Mouse (Mus musculus) heart, embryonic 16.5 days (tissue): ENCODE data around the gene Kcnmb4. TPM values are rescaled to one million over a fixed set of nuclear protein-coding genes. Genes with fewer than 3 reads are reported as not detected.

Source experiments
- ATAC-seq: fragments of 200-750 bp; cut with Nextera tagmentation; replicated peaks from 2 replicates; pipeline ENCODE4 v1.8.0; 2017; ENCODE audit warnings: moderate number of reproducible peaks; ENCODE audit not compliant: insufficient read depth, low FRiP score; ENCODE audit errors: extremely low read depth
- H3K27ac ChIP-seq: fragments of 300-500 bp; sonication (generic); 2 replicates; pipeline ENCODE4 v1.5.1; 2014; ENCODE audit warnings: mild to moderate bottlenecking, low read length, control low read depth, moderate library complexity
- H3K27me3 ChIP-seq: fragments of 300-500 bp; sonication (generic); 2 replicates; pipeline ENCODE4 v1.6.1; 2014; ENCODE audit warnings: low read length, mixed read lengths; ENCODE audit not compliant: control insufficient read depth, insufficient read depth
- H3K36me3 ChIP-seq: fragments of 300-500 bp; sonication (generic); 2 replicates; pipeline ENCODE4 v1.6.1; 2014; ENCODE audit not compliant: control insufficient read depth, insufficient read depth
- H3K4me1 ChIP-seq: fragments of 300-500 bp; sonication (generic); 2 replicates; pipeline ENCODE4 v1.6.1; 2014; ENCODE audit warnings: low read length, mixed read lengths; ENCODE audit not compliant: control insufficient read depth, insufficient read depth
- H3K4me2 ChIP-seq: fragments of 300-500 bp; sonication (generic); 2 replicates; pipeline ENCODE4 v1.6.1; 2014; ENCODE audit warnings: low read depth, mild to moderate bottlenecking, control low read depth, low read length
- H3K4me3 ChIP-seq: fragments of 300-500 bp; sonication (generic); 2 replicates; pipeline ENCODE4 v1.5.1; 2014; ENCODE audit warnings: mild to moderate bottlenecking, control low read depth, low read length
- H3K9ac ChIP-seq: fragments of 300-500 bp; sonication (generic); 2 replicates; pipeline ENCODE4 v1.6.1; 2014; ENCODE audit warnings: low read length, control low read depth
- H3K9me3 ChIP-seq: fragments of 300-500 bp; sonication (generic); replicated peaks from 2 replicates; pipeline ENCODE4 v1.6.1; 2016; ENCODE audit warnings: low read length; ENCODE audit not compliant: control insufficient read depth
- WGBS: fragments of 180-500 bp; shearing (Covaris S2); extraction: QIAGEN DNeasy Blood & Tissue Kit; methylation state at CpG from one replicate; pipeline ENCODE4 v1.1.7; 2014; 5-methylcytosine and 5-hydroxymethylcytosine counted together
- polyA plus RNA-seq: library from polyadenylated mRNA; unstranded; fragments of >200 nt; fragmentation: Nextera tagmentation; extraction: Ambion mirVana; gene quantifications from 2 replicates; pipeline ENCODE4 v1.2.1, GENCODE M21; 2015

Kcnmb4 gene
- polyA plus RNA-seq, 1 experiment from 2014 or later: 4.9 TPM

DNA sequence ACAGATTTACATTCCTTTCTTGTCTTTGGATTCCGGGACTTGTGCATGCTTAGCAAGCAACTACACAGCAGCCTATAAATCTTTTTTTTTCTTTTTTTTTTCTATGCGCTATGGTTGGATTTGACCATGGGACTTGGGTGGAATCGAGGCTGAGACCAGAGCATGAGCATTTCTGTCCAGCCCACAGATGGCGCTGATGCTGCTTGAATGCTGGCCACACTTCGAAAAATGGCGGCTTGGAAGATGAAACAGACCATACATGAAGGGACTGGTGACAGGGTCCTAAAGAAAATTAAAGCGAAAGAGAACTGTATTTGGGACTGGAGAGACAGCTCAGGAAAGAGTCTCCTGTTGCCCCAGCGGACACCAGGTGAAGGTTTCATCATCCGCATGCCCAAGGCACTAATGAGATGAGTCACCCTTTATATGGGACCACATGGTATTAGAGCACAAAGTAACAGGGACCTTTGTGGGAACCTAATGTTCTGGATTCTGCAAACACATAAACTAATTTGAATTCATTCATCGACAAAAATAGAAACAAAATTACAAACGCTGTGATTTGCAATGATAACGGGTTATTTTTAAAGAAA lies 9.8 kb downstream of the Kcnmb4 start:
- Histone ChIP-seq H3K9me3 (no peaks in the 10 kb centered on the region), H3K4me2 (no peak overlapping the region), H3K9ac (no peak overlapping the region), H3K4me1 (no peaks in the 10 kb centered on the region), H3K4me3 (no peak overlapping the region), H3K36me3 (peaks cover 2% of the 10 kb centered on the region; the same call in 1 of the 2 replicates), H3K27me3 (no peaks in the 10 kb centered on the region), H3K27ac (no peak overlapping the region)
- 89% methylated on average over 12 of the region's 12 CpGs for WGBS
- ATAC-seq: no peak

DNA sequence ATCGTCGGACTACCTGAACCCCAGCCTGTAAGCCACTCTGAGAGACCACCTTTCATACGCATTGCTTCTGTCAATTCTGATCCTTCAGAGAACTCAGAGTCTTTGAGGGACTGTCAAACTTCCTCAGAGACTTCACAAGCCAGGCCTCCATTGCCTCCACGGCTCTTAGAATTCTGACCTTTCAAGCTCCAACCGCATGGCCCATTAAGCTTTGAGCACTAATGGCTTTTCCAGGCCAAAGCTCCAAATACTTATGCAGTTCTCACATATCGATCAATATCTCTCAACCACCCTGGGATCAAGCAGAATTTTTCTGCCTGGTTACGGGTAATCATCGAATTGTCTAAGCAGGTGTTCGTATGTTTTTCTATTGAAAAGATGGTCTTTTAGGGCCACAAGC lies 12.2 kb downstream of the Kcnmb4 start:
- Histone ChIP-seq H3K4me3 (no peak overlapping the region), H3K27ac (no peak overlapping the region), H3K36me3 (peaks cover 2% of the 10 kb centered on the region; the same call in 1 of the 2 replicates), H3K4me1 (no peaks in the 10 kb centered on the region), H3K9me3 (no peaks in the 10 kb centered on the region), H3K9ac (no peak overlapping the region), H3K27me3 (no peaks in the 10 kb centered on the region), H3K4me2 (no peak overlapping the region)
- WGBS: 91% methylated on average over 9 of the region's 9 CpGs
- no peak for ATAC-seq

DNA sequence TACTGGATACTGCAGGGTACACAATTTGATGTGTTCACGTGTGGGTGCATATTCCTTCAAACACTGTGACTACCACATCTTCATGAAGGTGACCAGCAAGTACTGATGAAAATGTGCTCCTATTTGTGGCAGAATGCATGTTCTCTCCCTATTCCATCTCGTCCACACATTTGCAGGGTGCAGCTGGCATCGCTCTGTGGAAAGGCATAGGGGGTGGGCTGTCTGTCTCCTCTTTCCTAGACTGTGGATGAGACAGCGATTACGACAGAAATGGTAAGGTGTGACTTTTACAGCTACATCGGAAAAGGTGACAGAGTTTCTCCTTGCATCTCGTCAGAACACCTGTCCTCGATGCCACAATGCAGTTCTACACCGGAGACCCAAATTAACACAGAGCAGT lies 14.9 kb downstream of the Kcnmb4 start:
- no peak overlapping the region for H3K4me2 ChIP-seq
- no peaks in the 10 kb centered on the region for H3K4me1 ChIP-seq
- no peak overlapping the region for H3K27ac ChIP-seq
- H3K4me3 ChIP-seq: no peak overlapping the region
- ATAC-seq: no peak
- H3K27me3 ChIP-seq: no peaks in the 10 kb centered on the region
- H3K9me3 ChIP-seq: no peaks in the 10 kb centered on the region
- peaks cover 2% of the 10 kb centered on the region; the same call in 1 of the 2 replicates for H3K36me3 ChIP-seq
- 89% methylated on average over 9 of the region's 9 CpGs for whole genome bisulfite sequencing
- H3K9ac ChIP-seq: no peak overlapping the region

DNA sequence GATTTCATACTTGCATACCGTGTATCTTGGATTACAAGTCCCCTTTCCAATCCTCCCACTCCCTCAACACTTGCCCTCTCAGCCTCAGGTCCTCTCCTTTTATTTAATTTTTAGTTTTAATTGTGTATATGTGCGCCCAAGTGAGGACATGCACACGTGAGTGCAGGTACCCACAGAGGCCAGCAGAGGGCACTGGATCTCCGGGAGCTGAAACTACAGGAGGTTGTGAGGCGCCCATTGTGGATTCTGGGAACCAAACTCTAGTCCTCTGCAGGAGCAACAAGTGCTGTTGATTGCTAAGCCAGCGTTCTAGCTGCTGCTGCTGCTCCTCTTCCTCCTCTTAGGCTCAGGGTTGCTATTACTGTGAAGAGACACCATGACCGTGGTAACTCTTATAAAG lies 20.9 kb downstream of the Kcnmb4 start:
- no peaks in the 10 kb centered on the region for H3K4me1 ChIP-seq
- no peak for ATAC-seq
- no peak overlapping the region for H3K9ac ChIP-seq
- H3K36me3 ChIP-seq: no peaks in the 10 kb centered on the region
- no peak overlapping the region for H3K27ac ChIP-seq
- 93% methylated on average over 7 of the region's 7 CpGs for WGBS
- H3K27me3 ChIP-seq: no peaks in the 10 kb centered on the region
- H3K4me2 ChIP-seq: no peak overlapping the region
- no peak overlapping the region for H3K4me3 ChIP-seq
- H3K9me3 ChIP-seq: peaks cover 5% of the 10 kb centered on the region

DNA sequence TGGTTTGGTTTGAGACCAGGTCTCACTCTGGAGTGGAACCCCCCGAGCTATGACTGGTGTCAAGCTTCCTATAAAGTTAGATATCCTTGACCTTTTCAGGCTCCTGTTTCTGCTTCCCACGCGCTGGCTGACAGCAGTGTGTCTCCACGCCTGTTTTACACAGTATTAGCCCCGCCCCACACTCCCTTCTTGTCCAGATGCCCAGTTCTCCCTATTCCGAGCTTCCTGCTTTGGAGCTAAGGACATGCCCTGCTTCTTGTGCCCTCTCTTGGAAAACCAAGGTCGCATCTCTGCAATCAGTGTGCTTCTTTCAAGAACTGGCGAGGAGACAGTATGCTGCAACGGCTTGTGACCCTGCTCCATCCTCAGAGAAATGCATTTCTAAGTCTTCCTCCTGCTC lies 23.1 kb downstream of the Kcnmb4 start:
- Histone ChIP-seq H3K4me1 (no peaks in the 10 kb centered on the region), H3K27me3 (no peaks in the 10 kb centered on the region), H3K27ac (no peak overlapping the region), H3K36me3 (no peaks in the 10 kb centered on the region), H3K9me3 (peaks cover 5% of the 10 kb centered on the region), H3K4me2 (no peak overlapping the region), H3K9ac (no peak overlapping the region), H3K4me3 (no peak overlapping the region)
- no peak for ATAC-seq
- WGBS: 56% methylated on average over 9 of the region's 9 CpGs

DNA sequence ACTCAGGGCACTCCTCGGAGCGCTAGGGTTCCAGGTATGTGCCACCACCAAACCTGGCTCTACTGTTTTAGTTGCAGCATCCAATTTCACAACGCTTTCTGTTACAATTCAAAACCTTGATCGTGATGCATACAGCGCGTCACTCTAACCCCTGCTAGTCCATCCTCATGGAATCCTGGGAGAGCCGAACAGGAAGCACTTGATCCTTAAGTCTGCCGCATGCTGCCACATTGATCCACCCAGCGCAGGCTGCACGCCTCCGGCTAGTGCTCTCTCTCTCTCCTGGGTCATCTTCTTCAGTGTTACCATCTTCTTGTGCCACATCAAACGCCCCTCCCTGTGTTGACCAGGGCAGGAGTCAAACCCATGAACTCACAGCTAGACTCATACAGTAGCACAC lies 25.5 kb downstream of the Kcnmb4 start:
- Histone ChIP-seq H3K9me3 (peaks cover 5% of the 10 kb centered on the region), H3K4me2 (no peak overlapping the region), H3K36me3 (no peaks in the 10 kb centered on the region), H3K27ac (no peak overlapping the region), H3K4me3 (no peak overlapping the region), H3K4me1 (no peaks in the 10 kb centered on the region), H3K9ac (no peak overlapping the region), H3K27me3 (no peaks in the 10 kb centered on the region)
- no peak for ATAC-seq
- 91% methylated on average over 12 of the region's 12 CpGs for WGBS

DNA sequence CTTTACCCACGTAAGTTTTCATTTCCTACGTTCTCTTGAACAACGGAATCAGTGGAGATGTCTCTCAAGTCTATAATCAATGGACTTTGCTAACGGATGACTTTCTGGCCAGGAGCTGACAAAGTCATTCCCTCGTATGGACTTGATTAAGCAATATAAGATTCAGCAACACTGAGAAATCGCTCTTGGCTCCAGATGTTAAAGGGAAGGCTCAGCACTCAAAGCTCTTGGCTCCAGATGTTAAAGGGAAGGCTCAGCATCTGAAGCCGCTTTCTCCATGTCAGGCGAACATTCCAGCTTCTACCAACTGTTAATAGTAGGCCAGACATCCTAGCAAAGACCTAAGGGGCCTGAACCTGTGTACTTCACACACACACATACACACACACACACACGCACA lies 26.5 kb downstream of the Kcnmb4 start:
- no peaks in the 10 kb centered on the region for H3K4me1 ChIP-seq
- no peaks in the 10 kb centered on the region for H3K9me3 ChIP-seq
- H3K9ac ChIP-seq: no peak overlapping the region
- H3K36me3 ChIP-seq: no peaks in the 10 kb centered on the region
- no peak overlapping the region for H3K27ac ChIP-seq
- ATAC-seq: no peak
- H3K27me3 ChIP-seq: no peaks in the 10 kb centered on the region
- H3K4me3 ChIP-seq: no peak overlapping the region
- WGBS: 88% methylated on average over 9 of the region's 9 CpGs
- H3K4me2 ChIP-seq: no peak overlapping the region

- H3K4me3 ChIP-seq: no peak overlapping the region
- no peaks in the 10 kb centered on the region for H3K9me3 ChIP-seq
- H3K9ac ChIP-seq: no peak overlapping the region
- H3K36me3 ChIP-seq: no peaks in the 10 kb centered on the region
- no peaks in the 10 kb centered on the region for H3K4me1 ChIP-seq
- no peaks in the 10 kb centered on the region for H3K27me3 ChIP-seq
- 57% methylated on average over 11 of the region's 12 CpGs for WGBS
- no peak overlapping the region for H3K27ac ChIP-seq
- H3K4me2 ChIP-seq: no peak overlapping the region
- peak; percentile 78 for ATAC-seq
Observed at GRCm38 (mm10) chr10:116446040-116446439, 27.6 kb downstream of the Kcnmb4 start.

DNA sequence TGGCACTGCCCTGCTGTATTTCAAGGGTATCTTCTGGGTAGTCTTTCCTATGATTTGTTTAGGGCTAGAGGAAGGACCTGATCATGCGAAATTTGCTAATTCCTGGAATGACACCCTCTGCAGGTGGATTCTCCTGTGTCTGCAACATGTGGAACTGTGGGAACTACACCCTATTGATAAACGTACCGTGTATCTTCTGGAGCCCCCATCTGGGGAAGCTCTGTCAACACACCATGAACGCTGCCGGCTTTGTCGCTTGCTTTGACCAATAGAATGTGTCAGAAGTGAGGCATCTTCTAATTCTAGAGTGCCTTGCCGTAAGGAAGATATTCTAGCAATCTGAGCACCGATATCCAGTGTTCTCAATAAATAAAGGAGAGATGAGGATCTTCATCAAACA lies 28.9 kb downstream of the Kcnmb4 start:
- 91% methylated on average over 8 of the region's 8 CpGs for WGBS
- ATAC-seq: no peak
- H3K9me3 ChIP-seq: no peaks in the 10 kb centered on the region

More for the DNA sequence above, 28.9 kb downstream of the Kcnmb4 start:
- H3K36me3 ChIP-seq: no peaks in the 10 kb centered on the region
- no peaks in the 10 kb centered on the region for H3K27me3 ChIP-seq
- H3K4me3 ChIP-seq: no peak overlapping the region
- H3K9ac ChIP-seq: no peak overlapping the region
- H3K4me2 ChIP-seq: no peak overlapping the region
- H3K27ac ChIP-seq: no peak overlapping the region
- H3K4me1 ChIP-seq: 0 out of 2 replicates have a peak, but pooled peaks cover 4% of the 10 kb centered on the region
